Mouse (Mus musculus) kidney, postnatal 25 days (tissue): ENCODE data around the gene Tomm20.

Source experiments
- DNase-seq, 2 experiments: peaks; one replicate each; pipeline ENCODE4 v3.0.0; 2021; ENCODE audit warnings: mixed read lengths in 2 of 2

Gene Tomm20

GRCm38 (mm10) chr8:126961516-126961915 is 15.9 kb upstream of the Tomm20 start:
- no peak for DNase-seq

GRCm38 (mm10) chr8:126951900-126952636 is 6.4 kb upstream of the Tomm20 start:
- peak in 1 of 2 experiments; percentile 19 for DNase-seq

- DNase-seq, result peak in 1 of 2 experiments; percentile 35
Measured at GRCm38 (mm10) chr8:126949527-126949926, 3.9 kb upstream of the Tomm20 start.

- no peak for DNase-seq
Measured at GRCm38 (mm10) chr8:126946444-126946843, 800 bp upstream of the Tomm20 start.

GRCm38 (mm10) chr8:126944781-126945691 is 608 bp downstream of the Tomm20 start:
- peak; percentile 80 to 88 for DNase-seq

- DNase-seq, result no peak
Measured at GRCm38 (mm10) chr8:126943565-126943964, 2.1 kb downstream of the Tomm20 start.

- DNase-seq, result no peak
Measured at GRCm38 (mm10) chr8:126937337-126937736, 8.3 kb downstream of the Tomm20 start.

- no peak for DNase-seq
Measured at GRCm38 (mm10) chr8:126935932-126936331, 9.7 kb downstream of the Tomm20 start.

- no peak for DNase-seq
Measured at GRCm38 (mm10) chr8:126935387-126935786, 10.3 kb downstream of the Tomm20 start.

GRCm38 (mm10) chr8:126932656-126933055 is 13.0 kb downstream of the Tomm20 start:
- DNase-seq, result no peak

GRCm38 (mm10) chr8:126932249-126932648 is 13.4 kb downstream of the Tomm20 start:
- no peak for DNase-seq

- no peak for DNase-seq
Measured at GRCm38 (mm10) chr8:126931720-126932119, 13.9 kb downstream of the Tomm20 start.

- DNase-seq, result peak in 1 of 2 experiments; percentile 79
Measured at GRCm38 (mm10) chr8:126929607-126930161, 16.0 kb downstream of the Tomm20 start.

GRCm38 (mm10) chr8:126928755-126929505 is 16.7 kb downstream of the Tomm20 start:
- peak; percentile 57 to 72 for DNase-seq

- DNase-seq, result peak; percentile 36 to 73
Measured at GRCm38 (mm10) chr8:126928028-126928427, 17.6 kb downstream of the Tomm20 start.

GRCm38 (mm10) chr8:126927058-126927457 is 18.6 kb downstream of the Tomm20 start:
- peak in 1 of 2 experiments; percentile 38 for DNase-seq

- DNase-seq, result peak in 1 of 2 experiments; percentile 33
Measured at GRCm38 (mm10) chr8:126922981-126923380, 22.7 kb downstream of the Tomm20 start.

- DNase-seq, result peak in 1 of 2 experiments; percentile 26
Measured at GRCm38 (mm10) chr8:126921432-126921831, 24.2 kb downstream of the Tomm20 start.

- DNase-seq, result peak; percentile 87 to 90
Measured at GRCm38 (mm10) chr8:126920845-126921244, 24.8 kb downstream of the Tomm20 start.

- DNase-seq, result no peak
Measured at GRCm38 (mm10) chr8:126920386-126920785, 25.3 kb downstream of the Tomm20 start.

- DNase-seq, result peak in 1 of 2 experiments; percentile 33
Measured at GRCm38 (mm10) chr8:126919703-126920102, 25.9 kb downstream of the Tomm20 start.

GRCm38 (mm10) chr8:126919255-126919654 is 26.4 kb downstream of the Tomm20 start:
- peak; percentile 43 to 80 for DNase-seq
